Comparison of ENCODE assay signal across 12 mouse cellular contexts in genomic region chr7:64792031-64792430, GRCm38 (mm10).
DNase-seq lines count a peak whose midpoint lies in the region; ATAC-seq lines count a peak whose summit lies in the region.
"Had no signal": no experiment of that assay in that cellular context is flagged by ENCODE, and none has a peak within 500 bp of the region (broad histone marks: within the 10 kb centered on the region; RNA-seq: fewer than 3 reads in every experiment).

No protein-coding gene starts in this region.

- H3K27ac ChIP-seq in heart, embryonic 13.5 days (replicated peaks), result no peak overlapping the region
- H3K27ac ChIP-seq: forebrain, embryonic 13.5 days; layer of hippocampus, adult 2 months had no signal

- no peak overlapping the region for H3K9ac ChIP-seq in heart, embryonic 13.5 days
- H3K9ac ChIP-seq: forebrain, embryonic 13.5 days had no signal

- H3K27me3 ChIP-seq in heart, embryonic 13.5 days (replicated peaks), result no peaks in the 10 kb centered on the region
- no peaks in the 10 kb centered on the region for H3K27me3 ChIP-seq in megakaryocyte, embryonic 14.5 days (replicated peaks)
- H3K27me3 ChIP-seq: forebrain, embryonic 13.5 days had no signal

- peak overlapping the region; percentile 6; the same call in 1 of the 2 replicates for H3K4me2 ChIP-seq in heart, embryonic 13.5 days
- H3K4me2 ChIP-seq: forebrain, embryonic 13.5 days; liver, embryonic 11.5 days had no signal

- no peak for DNase-seq in heart, adult 11 months
- peak; percentile 61 to 64 for DNase-seq in cerebellum, postnatal 36 days
- DNase-seq in lung, postnatal 4 days, result peak; percentile 26 to 37
- DNase-seq in thymus, adult 18-20 months, result no peak
- no peak for DNase-seq in natural killer cell, adult 2 months (ENCODE audit: low spot score in 2 of 2)
- DNase-seq: B cell, adult 2 months had no signal

- peaks cover 21% of the 10 kb centered on the region for H3K4me1 ChIP-seq in heart, embryonic 13.5 days
- H3K4me1 ChIP-seq in megakaryocyte, embryonic 14.5 days, result no peaks in the 10 kb centered on the region
- H3K4me1 ChIP-seq: forebrain, embryonic 13.5 days had no signal

- no peaks in the 10 kb centered on the region for H3K9me3 ChIP-seq in heart, embryonic 13.5 days
- peaks cover 17% of the 10 kb centered on the region for H3K9me3 ChIP-seq in megakaryocyte, embryonic 14.5 days
- H3K9me3 ChIP-seq: forebrain, embryonic 13.5 days had no signal

- no peak overlapping the region for H3K4me3 ChIP-seq in heart, embryonic 13.5 days
- peak overlapping the region; percentile 31 for H3K4me3 ChIP-seq in megakaryocyte, embryonic 14.5 days (replicated peaks)
- H3K4me3 ChIP-seq: forebrain, embryonic 13.5 days; layer of hippocampus, adult 2 months had no signal

- H3K36me3 ChIP-seq in heart, embryonic 13.5 days, result no peaks in the 10 kb centered on the region
- no peaks in the 10 kb centered on the region for H3K36me3 ChIP-seq in megakaryocyte, embryonic 14.5 days (replicated peaks; ENCODE audit: low read length)

- no peak for ATAC-seq in heart, embryonic 13.5 days (ENCODE audit: extremely low read depth, insufficient number of reproducible peaks, low FRiP score, low TSS enrichment)
- no peak for ATAC-seq in megakaryocyte, adult 5-6 weeks (ENCODE audit: poor library complexity, severe bottlenecking)
- ATAC-seq: forebrain, embryonic 13.5 days had no signal

- WGBS in heart, embryonic 13.5 days, result 38% methylated on average over 8 of the region's 8 CpGs

Comparison
In these comparisons a context has a peak if more than half of its experiments do, and no peak if none do; other contexts are left out.
1. DNase-seq: peak in cerebellum, postnatal 36 days (2 of 2) and lung, postnatal 4 days (2 of 2); none in heart, adult 11 months (single experiment), thymus, adult 18-20 months (0 of 2) and natural killer cell, adult 2 months (0 of 2).